Mouse (Mus musculus) v-Abl transformed pro-B cells (cell line): ENCODE measurements around the gene Traf6.

Experiments used
- in situ Hi-C, 2 experiments: fragments of 400-800 bp; cut with MboI; formaldehyde crosslinking; loops; one replicate each; pipeline ENCODE4 v1.15.1; 2025; ENCODE audit not compliant: unreplicated experiment in 2 of 2

Gene Traf6

GRCm38 (mm10) chr2:101678236-101679021 is at the start of gene Traf6:
TSS of gene Traf6 (plus strand) at chr2:101678429.
- in situ Hi-C loops: loop anchor here in 1 of 2 experiments (10.0 to 25.0 kb wide), 2 partner anchors 356 to 1659 kb away; no protein-coding TSS in a partner anchor

- in situ Hi-C loops: no loop called here
These were observed 39.0 kb upstream of the Traf6 start for GRCm38 (mm10) chr2:101638979-101639839.

GRCm38 (mm10) chr2:101639840-101640350 is 38.3 kb upstream of the Traf6 start:
- in situ Hi-C loops: no loop called here

GRCm38 (mm10) chr2:101645841-101646240 is 32.4 kb upstream of the Traf6 start:
- in situ Hi-C loops: loop anchor here in 1 of 2 experiments (5.0 kb wide), 1 partner anchor 44 kb away; no protein-coding TSS in a partner anchor

- in situ Hi-C loops: loop anchor here in 1 of 2 experiments (5.0 kb wide), 1 partner anchor 46 kb away; no protein-coding TSS in a partner anchor
These were observed 29.9 kb upstream of the Traf6 start for GRCm38 (mm10) chr2:101648361-101648760.

- in situ Hi-C loops: loop anchor here in 1 of 2 experiments (5.0 kb wide), 1 partner anchor 47 kb away; no protein-coding TSS in a partner anchor
These were observed 29.0 kb upstream of the Traf6 start, which contains the start of the genes Rag1 and B230118H07Rik for GRCm38 (mm10) chr2:101649114-101649671. TSS of gene Rag1 (minus strand) at chr2:101649501. TSS of gene B230118H07Rik (minus strand) at chr2:101649532.

GRCm38 (mm10) chr2:101650446-101650845 is 27.8 kb upstream of the Traf6 start:
- in situ Hi-C loops: loop anchor here in 1 of 2 experiments (5.0 kb wide), 2 partner anchors 53 to 178 kb away; no protein-coding TSS in a partner anchor

GRCm38 (mm10) chr2:101652204-101652920 is 25.9 kb upstream of the Traf6 start:
- in situ Hi-C loops: loop anchor here in 1 of 2 experiments (5.0 kb wide), 2 partner anchors 55 to 180 kb away; no protein-coding TSS in a partner anchor

GRCm38 (mm10) chr2:101652921-101653597 is 25.2 kb upstream of the Traf6 start:
- in situ Hi-C loops: loop anchor here in 1 of 2 experiments (5.0 kb wide), 2 partner anchors 56 to 181 kb away; no protein-coding TSS in a partner anchor

- in situ Hi-C loops: loop anchor here (5.0 to 10.0 kb wide), 3 partner anchors 794 to 1687 kb away; partner anchors contain the start of genes Apip (in 1 of the 2), Fjx1 (in 1 of the 2) and Pdhx (in 1 of the 2)
These were observed 17.7 kb upstream of the Traf6 start for GRCm38 (mm10) chr2:101660536-101660935.

- in situ Hi-C loops: loop anchor here (5.0 to 10.0 kb wide), 4 partner anchors 372 to 1410 kb away; partner anchors contain the start of genes Fjx1 (in 2 of the 2), Apip (in 1 of the 2) and Pdhx (in 1 of the 2)
These were observed 13.0 kb upstream of the Traf6 start for GRCm38 (mm10) chr2:101665058-101665702.

- in situ Hi-C loops: loop anchor here (5.0 to 10.0 kb wide), 4 partner anchors 372 to 1409 kb away; partner anchors contain the start of genes Fjx1 (in 2 of the 2), Apip (in 1 of the 2) and Pdhx (in 1 of the 2)
These were observed 12.5 kb upstream of the Traf6 start for GRCm38 (mm10) chr2:101665703-101666092.

- in situ Hi-C loops: loop anchor here (5.0 to 10.0 kb wide), 4 partner anchors 369 to 1406 kb away; partner anchors contain the start of genes Fjx1 (in 2 of the 2), Apip (in 1 of the 2) and Pdhx (in 1 of the 2)
These were observed 9.5 kb upstream of the Traf6 start for GRCm38 (mm10) chr2:101668751-101669150.

GRCm38 (mm10) chr2:101673547-101673946 is 4.7 kb upstream of the Traf6 start:
- in situ Hi-C loops: loop anchor here in 1 of 2 experiments (10.0 kb wide), 1 partner anchor 361 kb away; no protein-coding TSS in a partner anchor

- in situ Hi-C loops: loop anchor here in 1 of 2 experiments (10.0 to 25.0 kb wide), 2 partner anchors 356 to 1658 kb away; no protein-coding TSS in a partner anchor
These were observed 1.0 kb downstream of the Traf6 start for GRCm38 (mm10) chr2:101679164-101679784.

GRCm38 (mm10) chr2:101684421-101684820 is 6.2 kb downstream of the Traf6 start:
- in situ Hi-C loops: loop anchor here in 1 of 2 experiments (10.0 to 25.0 kb wide), 2 partner anchors 1390 to 1653 kb away; partner anchors contain the start of genes Apip and Pdhx

- in situ Hi-C loops: loop anchor here in 1 of 2 experiments (10.0 to 25.0 kb wide), 2 partner anchors 1387 to 1649 kb away; partner anchors contain the start of genes Apip and Pdhx
These were observed 9.8 kb downstream of the Traf6 start for GRCm38 (mm10) chr2:101688011-101688410.
